8 mouse cellular contexts compared by ENCODE assay signal in the genomic region with DNA sequence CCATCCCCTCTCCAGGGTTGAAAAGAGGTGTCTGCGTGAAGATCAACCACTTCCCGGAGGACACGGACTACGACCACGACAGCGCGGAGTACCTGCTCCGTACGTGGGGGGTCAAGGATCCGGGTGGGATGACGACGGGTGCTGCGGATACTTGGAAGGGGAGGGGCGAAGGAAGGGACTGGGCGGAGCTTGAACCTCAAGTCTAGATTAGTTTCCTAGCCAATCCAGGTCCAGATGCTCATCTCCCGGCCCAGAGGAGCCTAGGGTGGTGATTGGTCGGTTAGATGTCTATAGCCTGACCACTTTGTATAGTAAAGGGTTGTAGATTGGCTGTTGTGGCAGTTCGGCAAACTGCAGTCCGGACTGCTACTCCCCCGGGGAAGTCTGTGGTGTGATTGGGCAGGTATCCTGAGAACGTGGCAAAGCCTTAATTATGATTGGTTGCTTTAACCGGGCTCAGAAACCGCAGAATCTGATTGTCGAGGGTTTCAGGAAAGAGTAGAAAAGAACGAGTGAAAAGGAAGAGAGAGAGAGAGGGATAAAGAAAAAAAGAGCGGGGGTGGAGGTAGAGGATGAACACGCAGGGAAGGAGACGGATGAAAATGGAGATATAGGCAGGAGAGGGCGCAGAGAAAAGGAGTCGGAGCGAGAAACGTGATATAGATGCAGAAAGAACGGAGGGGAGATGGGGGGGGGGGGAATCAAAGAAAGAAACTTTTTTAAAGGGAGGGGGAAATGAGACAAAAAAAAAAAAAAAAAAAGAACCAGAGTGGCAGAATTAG. TPM values are rescaled to one million over a fixed set of nuclear protein-coding genes. Genes with fewer than 3 reads are reported as not detected.
DNase-seq lines count a peak whose midpoint lies in the region; ATAC-seq lines count a peak whose summit lies in the region.

No protein-coding gene starts in this region.

- DNase-seq in heart, postnatal 25 days (ENCODE audit: low spot score): no peak
- peak; percentile 37 to 42 for DNase-seq in adrenal gland, adult 18-20 months (ENCODE audit: low spot score in 2 of 2)
- DNase-seq in embryonic facial prominence, embryonic 10.5 days (ENCODE audit: low spot score): peak; percentile 84
- DNase-seq in hindlimb bud, embryonic 11.5 days (ENCODE audit: extremely low spot score, low read depth, low spot score): peak; percentile 49
- DNase-seq in liver, embryonic 13.5 days: peak; percentile 6
- DNase-seq in layer of hippocampus, adult 18-20 months (ENCODE audit: low spot score in 2 of 2): no peak

- no peak overlapping the region for H3K27ac ChIP-seq in heart, embryonic 14.5 days (replicated peaks in 1 of 2; ENCODE audit: control insufficient read depth in 1 of 2, insufficient read depth in 1 of 2, low read depth in 2 of 2, low read length in 2 of 2)
- H3K27ac ChIP-seq in embryonic facial prominence, embryonic 10.5 days (replicated peaks): peak overlapping the region; percentile 41; the same call in 1 of the 2 replicates
- no peak overlapping the region for H3K27ac ChIP-seq in liver, embryonic 13.5 days
- H3K27ac ChIP-seq in neural tube, embryonic 15.5 days (replicated peaks): no peak overlapping the region

- H3K27me3 ChIP-seq in heart, embryonic 14.5 days (ENCODE audit: control insufficient read depth, insufficient read depth, low read length): peaks cover 53% of the 10 kb centered on the region
- H3K27me3 ChIP-seq in embryonic facial prominence, embryonic 10.5 days (replicated peaks; ENCODE audit: low read depth, poor library complexity, severe bottlenecking): peaks cover 64% of the 10 kb centered on the region
- H3K27me3 ChIP-seq in liver, embryonic 13.5 days: peaks cover 62% of the 10 kb centered on the region
- H3K27me3 ChIP-seq in neural tube, embryonic 15.5 days (replicated peaks): peaks cover 29% of the 10 kb centered on the region

- H3K9ac ChIP-seq in heart, embryonic 14.5 days (ENCODE audit: low read length): 0 out of 2 replicates have a peak overlapping the region, but pooled peaks have one; percentile 5
- H3K9ac ChIP-seq in liver, embryonic 13.5 days: no peak overlapping the region
- peak overlapping the region; percentile 23 for H3K9ac ChIP-seq in neural tube, embryonic 15.5 days (replicated peaks)

- peak overlapping the region; percentile 32 to 37 for H3K4me3 ChIP-seq in heart, embryonic 14.5 days (ENCODE audit: control insufficient read depth in 1 of 2, insufficient read depth in 1 of 2, low read depth in 1 of 2, low read length in 2 of 2)
- peak overlapping the region; percentile 58 for H3K4me3 ChIP-seq in embryonic facial prominence, embryonic 10.5 days
- H3K4me3 ChIP-seq in liver, embryonic 13.5 days (replicated peaks): peak overlapping the region; percentile 10; the same call in 1 of the 2 replicates
- peak overlapping the region; percentile 41 for H3K4me3 ChIP-seq in neural tube, embryonic 15.5 days (replicated peaks)

- no peaks in the 10 kb centered on the region for H3K36me3 ChIP-seq in heart, embryonic 14.5 days (ENCODE audit: control insufficient read depth, insufficient read depth, low read length)
- H3K36me3 ChIP-seq in embryonic facial prominence, embryonic 10.5 days (replicated peaks): no peaks in the 10 kb centered on the region
- H3K36me3 ChIP-seq in liver, embryonic 13.5 days: no peaks in the 10 kb centered on the region
- H3K36me3 ChIP-seq in neural tube, embryonic 15.5 days: no peaks in the 10 kb centered on the region

- peak overlapping the region; percentile 76 for H3K4me2 ChIP-seq in heart, embryonic 14.5 days (ENCODE audit: low read length)
- H3K4me2 ChIP-seq in liver, embryonic 13.5 days: peak overlapping the region; percentile 36
- H3K4me2 ChIP-seq in neural tube, embryonic 15.5 days: peak overlapping the region; percentile 86

- ATAC-seq in heart, embryonic 14.5 days (ENCODE audit: insufficient number of reproducible peaks, insufficient read depth, low FRiP score, low read depth): no peak; the same call in 1 of the 2 replicates
- ATAC-seq in liver, embryonic 13.5 days (ENCODE audit: low read depth): no peak
- ATAC-seq in neural tube, embryonic 15.5 days (ENCODE audit: low FRiP score): peak; percentile 87

- H3K4me1 ChIP-seq in heart, embryonic 14.5 days (ENCODE audit: control insufficient read depth in 2 of 2, insufficient read depth in 2 of 2, low read length in 2 of 2): peaks cover 5 to 7% of the 10 kb centered on the region in 2 experiments; a peak in 2 of 4 replicates
- peaks cover 29% of the 10 kb centered on the region for H3K4me1 ChIP-seq in embryonic facial prominence, embryonic 10.5 days
- 0 out of 2 replicates have a peak, but pooled peaks cover 8% of the 10 kb centered on the region for H3K4me1 ChIP-seq in liver, embryonic 13.5 days (replicated peaks)
- H3K4me1 ChIP-seq in neural tube, embryonic 15.5 days: peaks cover 28% of the 10 kb centered on the region

- H3K9me3 ChIP-seq in heart, embryonic 14.5 days (ENCODE audit: control insufficient read depth, low read length): no peaks in the 10 kb centered on the region
- no peaks in the 10 kb centered on the region for H3K9me3 ChIP-seq in embryonic facial prominence, embryonic 10.5 days
- H3K9me3 ChIP-seq in liver, embryonic 13.5 days (replicated peaks): no peaks in the 10 kb centered on the region
- no peaks in the 10 kb centered on the region for H3K9me3 ChIP-seq in neural tube, embryonic 15.5 days (replicated peaks)

- intact Hi-C loops in heart, postnatal 25 days (cut with DNase I): no loop called here

- WGBS in heart, embryonic 14.5 days: under 1% methylated on average over 33 of the region's 33 CpGs
- under 1% methylated on average over 33 of the region's 33 CpGs for WGBS in embryonic facial prominence, embryonic 10.5 days
- under 1% methylated on average over 33 of the region's 33 CpGs for WGBS in liver, embryonic 13.5 days (ENCODE audit: insufficient replicate concordance)
- under 1% methylated on average over 33 of the region's 33 CpGs for WGBS in neural tube, embryonic 15.5 days

RNA-seq across cellular contexts. Expression of gene Cacng6, which starts 12.6 kb away (rescaled TPM):
- 19.0 and 19.1 TPM in 2 replicates for polyA plus RNA-seq in heart, embryonic 14.5 days (2014; fragmentation: Nextera tagmentation; extraction: Ambion mirVana)
- total RNA-seq in heart, postnatal 25 days (2021): under 1 TPM; 0.45 to 0.70 TPM
- not detected for total RNA-seq in adrenal gland, adult 18-20 months (2021)
- 0.29 TPM in 1 of 2 replicates, not detected in the other for polyA plus RNA-seq in embryonic facial prominence, embryonic 10.5 days (2016; fragmentation: Nextera tagmentation; extraction: Ambion mirVana)
- 0.28 and 0.30 TPM in 2 replicates for polyA plus RNA-seq in liver, embryonic 13.5 days (2015; fragmentation: Nextera tagmentation; extraction: Ambion mirVana)
- 0.43 and 0.97 TPM in 2 replicates for polyA plus RNA-seq in neural tube, embryonic 15.5 days (2015; fragmentation: Nextera tagmentation; extraction: Ambion mirVana)
- 1 to 10 TPM; 1.3 to 1.5 TPM for total RNA-seq in layer of hippocampus, adult 18-20 months (2021)

RNA-seq across cellular contexts. Expression of gene Cacng8, which starts 20.9 kb away (rescaled TPM):
- polyA plus RNA-seq in heart, embryonic 14.5 days (2014; fragmentation: Nextera tagmentation; extraction: Ambion mirVana): 0.28 and 0.63 TPM in 2 replicates
- total RNA-seq in heart, postnatal 25 days (2021): not detected
- 1 to 10 TPM; 1.7 to 3.5 TPM for total RNA-seq in adrenal gland, adult 18-20 months (2021)
- polyA plus RNA-seq in embryonic facial prominence, embryonic 10.5 days (2016; fragmentation: Nextera tagmentation; extraction: Ambion mirVana): 8.5 and 11.4 TPM in 2 replicates
- polyA plus RNA-seq in liver, embryonic 13.5 days (2015; fragmentation: Nextera tagmentation; extraction: Ambion mirVana): 0.10 TPM in 1 of 2 replicates, not detected in the other
- 11.0 and 11.2 TPM in 2 replicates for polyA plus RNA-seq in neural tube, embryonic 15.5 days (2015; fragmentation: Nextera tagmentation; extraction: Ambion mirVana)
- total RNA-seq in layer of hippocampus, adult 18-20 months (2021): 100 to 1,000 TPM; 368 to 411 TPM

Comparison
In these comparisons a context has a peak if more than half of its experiments do, and no peak if none do; other contexts are left out.
1. H3K4me2 ChIP-seq: peak in every context shown above with its lines; median percentile 86 in neural tube, embryonic 15.5 days; 76 in heart, embryonic 14.5 days; 36 in liver, embryonic 13.5 days.
2. DNase-seq: peak in adrenal gland, adult 18-20 months (2 of 2), embryonic facial prominence, embryonic 10.5 days (single experiment), hindlimb bud, embryonic 11.5 days (single experiment) and liver, embryonic 13.5 days (single experiment); none in heart, postnatal 25 days (single experiment) and layer of hippocampus, adult 18-20 months (0 of 2).
3. RNA of gene Cacng6, which starts 12.6 kb away (polyA plus RNA-seq): 19.0 to 19.1 TPM in heart, embryonic 14.5 days; 0.43 to 0.97 TPM in neural tube, embryonic 15.5 days, 0.28 to 0.30 TPM in liver, embryonic 13.5 days and 0.29 TPM in embryonic facial prominence, embryonic 10.5 days; every median in the first group is over 10 times any median in the second.
4. Peak in every context shown above with its lines, with median percentiles within 50 percentile points of each other: H3K4me3 ChIP-seq.